8 mouse cellular contexts compared by ENCODE assay signal in the genomic region with DNA sequence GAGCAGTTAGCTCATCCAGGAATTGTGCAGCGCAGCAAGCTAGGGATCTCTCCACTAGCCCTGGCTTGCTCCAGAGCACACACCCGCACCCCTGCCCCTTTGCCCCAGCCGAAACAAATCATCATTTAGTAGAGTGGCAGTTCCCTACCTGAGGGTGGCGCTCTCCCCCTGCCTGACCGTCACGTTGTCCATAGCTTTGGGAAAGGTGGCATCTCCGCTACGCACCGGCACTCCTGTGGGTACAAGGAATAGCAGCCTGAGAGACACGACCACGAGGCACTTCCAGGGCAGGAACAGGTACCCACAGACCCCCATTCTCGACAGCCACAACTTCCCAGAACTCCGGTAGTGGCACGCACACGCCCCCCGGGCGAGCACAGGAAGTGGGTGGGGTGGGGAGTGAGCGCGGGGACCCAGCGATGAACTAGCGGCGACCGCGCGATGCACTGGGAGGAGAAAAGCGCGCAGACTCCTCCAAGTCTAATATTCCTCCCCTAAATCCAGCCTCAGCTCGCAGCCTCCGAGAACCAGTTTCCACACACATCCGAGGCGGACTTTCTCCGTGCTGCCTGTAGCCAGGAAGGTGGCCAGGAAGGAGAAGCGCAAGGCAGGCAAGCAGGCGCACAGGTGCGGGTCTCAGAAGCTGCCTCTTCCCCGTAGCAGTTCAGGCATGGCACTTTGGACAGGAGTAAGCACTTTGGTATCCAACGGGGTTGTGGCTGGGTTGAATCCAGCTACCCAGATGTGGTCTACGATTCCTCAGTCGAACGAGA.
A peak's percentile ranks its signal among the peaks of the same experiment; 100 is the strongest.
DNase-seq lines count a peak whose midpoint lies in the region; ATAC-seq lines count a peak whose summit lies in the region.

No protein-coding gene starts in this region.

- no peak overlapping the region for H3K27ac ChIP-seq in intestine, embryonic 16.5 days (ENCODE audit: low read length)
- H3K27ac ChIP-seq in limb, embryonic 15.5 days: peak overlapping the region; percentile 86
- H3K27ac ChIP-seq in neural tube, embryonic 13.5 days (replicated peaks): peak overlapping the region; percentile 91

- H3K4me3 ChIP-seq in intestine, embryonic 16.5 days (ENCODE audit: low read length): peak overlapping the region; percentile 56
- H3K4me3 ChIP-seq in limb, embryonic 15.5 days: peak overlapping the region; percentile 54
- H3K4me3 ChIP-seq in neural tube, embryonic 13.5 days: peak overlapping the region; percentile 64

- WGBS in intestine, embryonic 16.5 days: under 1% methylated on average over 40 of the region's 40 CpGs
- WGBS in limb, embryonic 15.5 days: under 1% methylated on average over 40 of the region's 40 CpGs
- under 1% methylated on average over 40 of the region's 40 CpGs for WGBS in neural tube, embryonic 13.5 days

- H3K27me3 ChIP-seq in intestine, embryonic 16.5 days (replicated peaks; ENCODE audit: control insufficient read depth, insufficient read depth, low read length): peaks cover 25% of the 10 kb centered on the region
- peaks cover 84% of the 10 kb centered on the region for H3K27me3 ChIP-seq in limb, embryonic 15.5 days
- H3K27me3 ChIP-seq in neural tube, embryonic 13.5 days: peaks cover 18% of the 10 kb centered on the region

- peak; percentile 64 for ATAC-seq in intestine, embryonic 16.5 days
- peak; percentile 48; the same call in 1 of the 2 replicates for ATAC-seq in limb, embryonic 15.5 days (ENCODE audit: insufficient number of reproducible peaks, low FRiP score, low TSS enrichment, low read depth)
- ATAC-seq in neural tube, embryonic 13.5 days (ENCODE audit: low read depth): peak; percentile 52; the same call in 1 of the 2 replicates

- peak overlapping the region; percentile 94 for H3K4me2 ChIP-seq in intestine, embryonic 16.5 days (ENCODE audit: low read depth, low read length)
- H3K4me2 ChIP-seq in limb, embryonic 15.5 days: peak overlapping the region; percentile 94
- peak overlapping the region; percentile 90 for H3K4me2 ChIP-seq in neural tube, embryonic 13.5 days

- no peaks in the 10 kb centered on the region for H3K9me3 ChIP-seq in intestine, embryonic 16.5 days (ENCODE audit: control insufficient read depth, low read length)
- no peaks in the 10 kb centered on the region for H3K9me3 ChIP-seq in limb, embryonic 15.5 days
- H3K9me3 ChIP-seq in neural tube, embryonic 13.5 days: no peaks in the 10 kb centered on the region

- H3K36me3 ChIP-seq in intestine, embryonic 16.5 days (ENCODE audit: control insufficient read depth, insufficient read depth, low read length): no peaks in the 10 kb centered on the region
- H3K36me3 ChIP-seq in limb, embryonic 15.5 days: no peaks in the 10 kb centered on the region
- no peaks in the 10 kb centered on the region for H3K36me3 ChIP-seq in neural tube, embryonic 13.5 days

- no peaks in the 10 kb centered on the region for H3K4me1 ChIP-seq in intestine, embryonic 16.5 days (ENCODE audit: control insufficient read depth, insufficient read depth, low read length)
- H3K4me1 ChIP-seq in limb, embryonic 15.5 days: peaks cover 19% of the 10 kb centered on the region
- peaks cover 53% of the 10 kb centered on the region for H3K4me1 ChIP-seq in neural tube, embryonic 13.5 days (replicated peaks)

- DNase-seq in adrenal gland, adult 18-20 months (ENCODE audit: low spot score in 2 of 2): peak; percentile 3 to 24
- DNase-seq in cerebellum, adult 9-11 months: peak; percentile 94
- peak; percentile 26 to 57 for DNase-seq in frontal cortex, postnatal 10 days (ENCODE audit: low spot score in 2 of 2)
- no peak for DNase-seq in ovary, adult 18-20 months (ENCODE audit: low spot score)
- no peak for DNase-seq in urinary bladder, postnatal 14 days (ENCODE audit: low spot score)

- H3K9ac ChIP-seq in intestine, embryonic 16.5 days (ENCODE audit: low read depth, low read length): peak overlapping the region; percentile 52
- peak overlapping the region; percentile 39; the same call in 1 of the 2 replicates for H3K9ac ChIP-seq in limb, embryonic 15.5 days
- peak overlapping the region; percentile 80 for H3K9ac ChIP-seq in neural tube, embryonic 13.5 days

Comparison
In these comparisons a context has a peak if more than half of its experiments do, and no peak if none do; other contexts are left out.
1. DNase-seq: peak in adrenal gland, adult 18-20 months (2 of 2), cerebellum, adult 9-11 months (single experiment) and frontal cortex, postnatal 10 days (2 of 2); none in ovary, adult 18-20 months (single experiment) and urinary bladder, postnatal 14 days (single experiment).
2. Peak in every context shown above with its lines, with median percentiles within 50 percentile points of each other: ATAC-seq, H3K4me2 ChIP-seq, H3K4me3 ChIP-seq and H3K9ac ChIP-seq.